Mouse (Mus musculus): ENCODE results near the gene Hhip. TPM values are rescaled to one million over a fixed set of nuclear protein-coding genes. Genes with fewer than 3 reads are reported as not detected.
A peak's percentile ranks its signal among the peaks of the same experiment; 100 is the strongest.

The Hhip gene
- 2.6 and 3.1 TPM in 2 replicates for polyA plus RNA-seq (2015; fragmentation: Nextera tagmentation; extraction: Ambion mirVana)

GRCm38 (mm10) chr8:80057198-80058174, at the start of gene Hhip:
Gene Hhip (minus strand): TSS chr8:80058006.
- Histone ChIP-seq H3K27me3 (peaks cover 43% of the 10 kb centered on the region), H3K4me1 (replicated peaks) (peaks cover 24% of the 10 kb centered on the region)

GRCm38 (mm10) chr8:80087021-80087420, 29.2 kb upstream of the Hhip start:
- Histone ChIP-seq H3K36me3 (no peaks in the 10 kb centered on the region), H3K4me2 (no peak overlapping the region), H3K9me3 (no peaks in the 10 kb centered on the region), H3K27me3 (no peaks in the 10 kb centered on the region), H3K27ac (replicated peaks) (no peak overlapping the region), H3K9ac (no peak overlapping the region), H3K4me3 (no peak overlapping the region), H3K4me1 (replicated peaks) (no peaks in the 10 kb centered on the region)
- no peak for ATAC-seq (ENCODE audit: low FRiP score, low read depth)
- 92% methylated on average over 2 of the region's 2 CpGs for WGBS

More at GRCm38 (mm10) chr8:80057198-80058174, at the start of gene Hhip:
- Histone ChIP-seq H3K9me3 (no peaks in the 10 kb centered on the region), H3K36me3 (no peaks in the 10 kb centered on the region), H3K9ac (peak within 1 kb of the TSS; percentile 34), H3K4me2 (peak within 1 kb of the TSS; percentile 97), H3K4me3 (peak within 1 kb of the TSS; percentile 62), H3K27ac (replicated peaks) (no peak within 1 kb of the TSS)
- under 1% methylated on average over 43 of the region's 56 CpGs for WGBS
- ATAC-seq (ENCODE audit: low FRiP score, low read depth): peak; percentile 80

- H3K4me3 ChIP-seq: peak overlapping the region; percentile 62
- WGBS: 1% methylated on average over 5 of the region's 12 CpGs
- peaks cover 24% of the 10 kb centered on the region for H3K4me1 ChIP-seq (replicated peaks)
- H3K36me3 ChIP-seq: no peaks in the 10 kb centered on the region
- peaks cover 40% of the 10 kb centered on the region for H3K27me3 ChIP-seq
- H3K4me2 ChIP-seq: peak overlapping the region; percentile 97
- H3K9me3 ChIP-seq: no peaks in the 10 kb centered on the region
- 0 out of 2 replicates have a peak overlapping the region, but pooled peaks have one; percentile 21 for H3K9ac ChIP-seq
- peak; percentile 61 for ATAC-seq (ENCODE audit: low FRiP score, low read depth)
- no peak overlapping the region for H3K27ac ChIP-seq (replicated peaks)
These were observed 387 bp upstream of the Hhip start for GRCm38 (mm10) chr8:80058193-80058592.

- H3K9me3 ChIP-seq: no peaks in the 10 kb centered on the region
- peak overlapping the region; percentile 97 for H3K4me2 ChIP-seq
- H3K9ac ChIP-seq: no peak overlapping the region
These were observed 1.3 kb downstream of the Hhip start for GRCm38 (mm10) chr8:80056331-80057070.

GRCm38 (mm10) chr8:80055777-80056176, 2.0 kb downstream of the Hhip start:
- peak overlapping the region; percentile 62 for H3K4me3 ChIP-seq
- H3K27me3 ChIP-seq: peaks cover 49% of the 10 kb centered on the region
- H3K4me2 ChIP-seq: peak overlapping the region; percentile 97
- WGBS: 2% methylated on average over 10 of the region's 10 CpGs
- H3K9me3 ChIP-seq: no peaks in the 10 kb centered on the region
- H3K9ac ChIP-seq: no peak overlapping the region
- no peak overlapping the region for H3K27ac ChIP-seq (replicated peaks)
- peak; percentile 57 for ATAC-seq (ENCODE audit: low FRiP score, low read depth)
- no peaks in the 10 kb centered on the region for H3K36me3 ChIP-seq
- peaks cover 24% of the 10 kb centered on the region for H3K4me1 ChIP-seq (replicated peaks)

More at GRCm38 (mm10) chr8:80056331-80057070, 1.3 kb downstream of the Hhip start:
- WGBS: 5% methylated on average over 13 of the region's 13 CpGs
- ATAC-seq (ENCODE audit: low FRiP score, low read depth): 0 out of 2 replicates have a peak, but pooled peaks have one; percentile 21
- no peak overlapping the region for H3K27ac ChIP-seq (replicated peaks)
- H3K36me3 ChIP-seq: no peaks in the 10 kb centered on the region
- H3K27me3 ChIP-seq: peaks cover 45% of the 10 kb centered on the region
- peak overlapping the region; percentile 62 for H3K4me3 ChIP-seq
- H3K4me1 ChIP-seq (replicated peaks): peaks cover 24% of the 10 kb centered on the region

GRCm38 (mm10) chr8:80055094-80055493, 2.7 kb downstream of the Hhip start:
- Histone ChIP-seq H3K27me3 (peaks cover 48% of the 10 kb centered on the region), H3K9me3 (no peaks in the 10 kb centered on the region), H3K4me3 (peak overlapping the region; percentile 62; the same call in 1 of the 2 replicates), H3K4me1 (replicated peaks) (peaks cover 24% of the 10 kb centered on the region), H3K4me2 (peak overlapping the region; percentile 97), H3K27ac (replicated peaks) (no peak overlapping the region), H3K9ac (no peak overlapping the region), H3K36me3 (no peaks in the 10 kb centered on the region)
- no peak for ATAC-seq (ENCODE audit: low FRiP score, low read depth)
- 34% methylated on average over 6 of the region's 6 CpGs for WGBS

GRCm38 (mm10) chr8:80054216-80054615, 3.6 kb downstream of the Hhip start:
- no peak for ATAC-seq (ENCODE audit: low FRiP score, low read depth)
- Histone ChIP-seq H3K4me3 (no peak overlapping the region), H3K9me3 (no peaks in the 10 kb centered on the region), H3K9ac (no peak overlapping the region), H3K27me3 (peaks cover 50% of the 10 kb centered on the region), H3K4me2 (no peak overlapping the region), H3K36me3 (no peaks in the 10 kb centered on the region), H3K27ac (replicated peaks) (no peak overlapping the region), H3K4me1 (replicated peaks) (peaks cover 24% of the 10 kb centered on the region)
- WGBS: 8% methylated on average over 4 of the region's 4 CpGs

GRCm38 (mm10) chr8:80052838-80053237, 5.0 kb downstream of the Hhip start:
- Histone ChIP-seq H3K4me3 (no peak overlapping the region), H3K9me3 (no peaks in the 10 kb centered on the region), H3K4me2 (no peak overlapping the region), H3K27me3 (peaks cover 53% of the 10 kb centered on the region), H3K4me1 (replicated peaks) (peaks cover 19% of the 10 kb centered on the region), H3K36me3 (no peaks in the 10 kb centered on the region), H3K9ac (no peak overlapping the region), H3K27ac (replicated peaks) (no peak overlapping the region)
- WGBS: 74% methylated on average over 1 of the region's 1 CpGs
- no peak for ATAC-seq (ENCODE audit: low FRiP score, low read depth)

GRCm38 (mm10) chr8:80051494-80051893, 6.3 kb downstream of the Hhip start:
- H3K27ac ChIP-seq (replicated peaks): no peak overlapping the region
- WGBS: 37% methylated on average over 5 of the region's 5 CpGs
- ATAC-seq (ENCODE audit: low FRiP score, low read depth): no peak
- no peaks in the 10 kb centered on the region for H3K36me3 ChIP-seq
- H3K9ac ChIP-seq: no peak overlapping the region
- no peak overlapping the region for H3K4me2 ChIP-seq
- H3K9me3 ChIP-seq: no peaks in the 10 kb centered on the region
- H3K4me1 ChIP-seq (replicated peaks): peaks cover 8% of the 10 kb centered on the region
- H3K27me3 ChIP-seq: peaks cover 46% of the 10 kb centered on the region
- no peak overlapping the region for H3K4me3 ChIP-seq

GRCm38 (mm10) chr8:80049256-80050005, 8.4 kb downstream of the Hhip start:
- Histone ChIP-seq H3K36me3 (no peaks in the 10 kb centered on the region), H3K9ac (no peak overlapping the region), H3K4me3 (no peak overlapping the region), H3K4me2 (no peak overlapping the region), H3K9me3 (no peaks in the 10 kb centered on the region), H3K27me3 (peaks cover 46% of the 10 kb centered on the region), H3K4me1 (replicated peaks) (no peaks in the 10 kb centered on the region), H3K27ac (replicated peaks) (no peak overlapping the region)
- WGBS: 83% methylated on average over 15 of the region's 15 CpGs
- no peak for ATAC-seq (ENCODE audit: low FRiP score, low read depth)

- Histone ChIP-seq H3K27me3 (peaks cover 34% of the 10 kb centered on the region), H3K9ac (no peak overlapping the region), H3K4me3 (no peak overlapping the region), H3K4me2 (no peak overlapping the region), H3K27ac (replicated peaks) (no peak overlapping the region), H3K36me3 (no peaks in the 10 kb centered on the region), H3K4me1 (replicated peaks) (no peaks in the 10 kb centered on the region), H3K9me3 (no peaks in the 10 kb centered on the region)
- 73% methylated on average over 4 of the region's 4 CpGs for WGBS
- ATAC-seq (ENCODE audit: low FRiP score, low read depth): no peak
These were observed 9.6 kb downstream of the Hhip start for GRCm38 (mm10) chr8:80048256-80048655.
